Mouse (Mus musculus) E14TG2a.4 (cell line): ENCODE measurements at regions not wholly inside any gene's neighbourhood (a gene's known extent, or its start where the extent isn't known, plus 50 kb on each side); places are given as distances from the start of the nearest gene placed in this dataset.

Source experiments
- H3K27me3 ChIP-seq: 2 replicates; pipeline ENCODE4 v1.6.1; 2014; ENCODE audit warnings: low read length, control low read depth; ENCODE audit not compliant: insufficient read depth
- H3K36me3 ChIP-seq: 2 replicates; pipeline ENCODE4 v1.6.1; 2014; ENCODE audit warnings: low read length, control low read depth; ENCODE audit not compliant: insufficient read depth
- H3K4me1 ChIP-seq: replicated peaks from 2 replicates; pipeline ENCODE4 v1.6.1; 2014; ENCODE audit warnings: low read depth, low read length, control low read depth
- H3K4me3 ChIP-seq: replicated peaks from 2 replicates; pipeline ENCODE4 v1.5.1; 2014; ENCODE audit warnings: mild to moderate bottlenecking, low read length
- H3K9me3 ChIP-seq: 2 replicates; pipeline ENCODE4 v1.6.1; 2014; ENCODE audit warnings: low read length, control low read depth
- CTCF ChIP-seq: conservative IDR thresholded peaks from 2 replicates; pipeline ENCODE4 v1.5.1; 2014; ENCODE audit warnings: low read length
- NANOG ChIP-seq: IDR thresholded peaks from 2 replicates; pipeline ENCODE4 v1.6.1; 2014; ENCODE audit warnings: borderline replicate concordance, low read length, mixed read lengths
- POU5F1 ChIP-seq: IDR thresholded peaks from 2 replicates; pipeline ENCODE4 v1.6.1; 2014; ENCODE audit warnings: low read length, borderline replicate concordance

GRCm38 (mm10) chr12:35313191-35313925 lies 221.5 kb downstream of the Ahr start:
- H3K9me3 ChIP-seq = no peaks in the 10 kb centered on the region
- no peak overlapping the region for H3K4me3 ChIP-seq
- H3K4me1 ChIP-seq = no peaks in the 10 kb centered on the region
- no peaks in the 10 kb centered on the region for H3K27me3 ChIP-seq
- no peaks in the 10 kb centered on the region for H3K36me3 ChIP-seq
- TF ChIP-seq NANOG = no peak
- no peak for TF ChIP-seq POU5F1
- no peak for TF ChIP-seq CTCF

DNA sequence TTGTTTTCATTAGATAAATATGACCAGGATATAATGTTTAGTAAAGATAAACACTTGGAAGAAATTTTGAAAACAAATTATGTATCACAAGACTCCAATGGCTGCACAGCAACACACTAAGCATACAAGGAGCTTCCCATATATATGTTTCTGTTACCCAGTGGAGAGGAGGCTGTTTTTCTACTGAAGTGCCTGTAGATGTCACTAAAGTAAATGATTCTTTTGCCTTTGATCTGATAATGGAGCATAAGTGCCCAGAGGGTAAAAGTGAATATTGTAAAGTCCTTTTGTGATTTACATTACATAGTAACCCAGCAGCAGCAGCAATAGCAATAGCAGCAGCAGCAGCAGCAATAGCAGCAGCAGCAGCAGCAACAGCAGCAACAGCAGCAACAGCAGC lies 226.3 kb downstream of the Ahr start:
- Histone ChIP-seq H3K27me3 (no peaks in the 10 kb centered on the region), H3K9me3 (no peaks in the 10 kb centered on the region), H3K4me1 (no peaks in the 10 kb centered on the region), H3K4me3 (no peak overlapping the region), H3K36me3 (no peaks in the 10 kb centered on the region)
- no peak for TF ChIP-seq NANOG
- 0 out of 2 replicates have a peak, but pooled peaks have one; percentile 22 for TF ChIP-seq CTCF
- no peak for TF ChIP-seq POU5F1

DNA sequence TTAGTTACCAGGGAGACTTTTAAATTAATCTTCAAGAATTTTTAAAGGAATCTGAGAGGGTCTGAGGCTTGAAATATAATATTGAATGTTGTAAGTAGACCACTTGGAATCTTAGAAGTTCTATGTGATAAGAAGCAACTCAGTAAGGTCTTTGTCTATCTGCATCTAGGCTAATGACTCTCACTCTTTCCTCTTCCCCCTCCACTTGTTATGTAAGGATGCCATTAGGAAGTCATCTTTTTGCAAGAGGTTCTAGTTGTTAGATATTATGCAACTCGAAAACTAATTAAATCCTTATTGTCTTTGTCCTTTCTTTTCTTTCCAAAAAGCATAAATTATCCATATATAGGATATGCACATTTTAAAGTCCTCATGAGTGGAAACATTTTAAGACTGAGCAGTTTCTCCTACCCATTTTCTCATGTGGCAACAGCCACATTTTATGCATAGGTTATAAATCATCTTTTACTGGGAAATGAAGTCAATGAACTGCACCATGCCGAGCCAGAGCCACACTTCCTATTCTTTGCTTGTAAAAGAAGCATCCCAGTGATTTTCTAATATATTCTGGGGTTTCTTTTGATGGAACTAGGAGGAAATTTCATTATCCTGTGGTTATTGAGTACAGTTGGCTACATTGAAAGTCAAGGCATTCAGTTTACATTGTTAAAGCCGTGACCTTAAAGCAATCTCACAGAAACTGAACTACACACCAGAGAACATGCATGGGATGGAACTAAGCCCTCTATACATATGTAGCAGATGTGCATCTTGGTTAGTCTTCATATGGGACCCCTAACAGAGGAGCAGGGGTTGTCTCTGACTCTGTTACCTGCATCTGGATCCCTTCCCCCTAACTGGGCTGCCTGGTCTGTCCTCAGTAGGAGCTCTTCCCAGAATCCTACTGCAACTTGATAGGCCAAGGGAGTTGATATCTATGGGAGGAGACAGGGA lies 230.8 kb downstream of the Ahr start:
- Histone ChIP-seq H3K4me3 (no peak overlapping the region), H3K36me3 (no peaks in the 10 kb centered on the region), H3K4me1 (no peaks in the 10 kb centered on the region), H3K27me3 (no peaks in the 10 kb centered on the region), H3K9me3 (no peaks in the 10 kb centered on the region)
- TF ChIP-seq NANOG = no peak
- TF ChIP-seq CTCF = no peak
- no peak for TF ChIP-seq POU5F1

- Histone ChIP-seq H3K4me3 (no peak overlapping the region), H3K4me1 (no peaks in the 10 kb centered on the region), H3K27me3 (no peaks in the 10 kb centered on the region), H3K9me3 (no peaks in the 10 kb centered on the region), H3K36me3 (no peaks in the 10 kb centered on the region)
- TF ChIP-seq POU5F1 (no peak), CTCF (no peak), NANOG (no peak)
These were observed 231.7 kb downstream of the Ahr start for GRCm38 (mm10) chr12:35303188-35303587.

DNA sequence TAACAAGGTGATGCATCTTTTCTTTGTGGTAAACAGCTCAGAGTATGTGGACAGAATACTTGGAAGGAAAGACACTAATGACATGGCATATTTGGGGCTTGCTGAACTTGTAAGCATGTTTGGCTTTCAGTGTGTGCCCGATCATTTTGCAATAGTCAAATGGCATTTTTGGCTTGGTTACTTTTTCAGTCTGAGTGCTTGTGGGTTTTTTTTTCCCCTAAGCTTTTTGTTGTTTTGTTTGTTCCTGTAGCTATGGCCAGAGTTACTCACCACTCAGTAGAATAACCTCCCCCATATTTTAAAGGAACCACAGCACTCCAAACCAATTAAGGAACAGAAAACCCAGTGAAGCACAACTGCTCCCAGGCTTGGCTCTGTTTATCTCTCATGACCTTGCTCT lies 240.2 kb downstream of the Ahr start:
- Histone ChIP-seq H3K36me3 (no peaks in the 10 kb centered on the region), H3K4me1 (no peaks in the 10 kb centered on the region), H3K9me3 (no peaks in the 10 kb centered on the region), H3K27me3 (no peaks in the 10 kb centered on the region), H3K4me3 (no peak overlapping the region)
- TF ChIP-seq NANOG (no peak), CTCF (no peak), POU5F1 (no peak)

DNA sequence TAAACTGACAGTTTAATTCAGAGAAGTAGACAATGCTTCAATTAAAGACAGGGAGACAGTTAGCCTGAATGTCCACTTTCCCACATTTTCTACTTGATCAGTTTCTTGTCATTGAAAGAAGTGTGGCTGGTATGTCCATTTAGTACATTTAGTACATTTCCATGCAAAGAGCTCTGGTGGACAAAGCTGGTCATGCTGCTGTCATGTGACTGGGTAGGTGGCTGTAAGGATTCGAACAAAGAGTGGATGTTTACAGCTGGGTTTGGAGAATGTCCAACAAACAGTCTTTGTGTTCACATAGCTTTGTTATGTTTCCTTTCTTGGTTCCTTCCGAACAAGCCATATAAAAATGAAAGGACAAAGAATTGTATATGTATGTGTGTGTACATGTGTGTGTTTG lies 241.3 kb downstream of the Ahr start:
- Histone ChIP-seq H3K9me3 (no peaks in the 10 kb centered on the region), H3K36me3 (no peaks in the 10 kb centered on the region), H3K4me1 (no peaks in the 10 kb centered on the region), H3K27me3 (no peaks in the 10 kb centered on the region), H3K4me3 (no peak overlapping the region)
- TF ChIP-seq CTCF (no peak), POU5F1 (no peak), NANOG (no peak)

GRCm38 (mm10) chr12:35291941-35292341 lies 242.9 kb downstream of the Ahr start:
- Histone ChIP-seq H3K27me3 (no peaks in the 10 kb centered on the region), H3K36me3 (no peaks in the 10 kb centered on the region), H3K9me3 (no peaks in the 10 kb centered on the region), H3K4me1 (no peaks in the 10 kb centered on the region), H3K4me3 (no peak overlapping the region)
- no peak for TF ChIP-seq CTCF
- TF ChIP-seq NANOG = no peak
- TF ChIP-seq POU5F1 = no peak

DNA sequence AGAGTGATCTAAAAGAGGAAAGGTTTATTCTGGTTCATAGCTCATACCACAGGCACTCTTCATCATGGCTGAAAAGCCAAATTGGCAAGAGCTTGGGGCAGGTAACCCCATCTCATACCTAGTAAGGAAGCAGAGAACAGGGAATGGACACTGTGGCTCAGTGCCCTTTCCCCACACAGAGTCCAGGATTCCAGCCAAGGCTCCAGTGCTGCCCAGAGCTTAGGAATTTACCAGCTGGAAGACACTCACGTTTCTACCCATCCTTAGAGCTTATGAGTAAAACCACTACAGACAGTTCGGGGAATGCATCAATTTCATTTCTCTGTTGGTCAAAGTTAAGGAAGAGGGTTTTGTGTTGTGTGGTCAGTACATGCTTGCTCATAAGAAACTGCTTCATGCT lies 241.0 kb downstream of the Snx13 start:
- Histone ChIP-seq H3K4me1 (no peaks in the 10 kb centered on the region), H3K27me3 (no peaks in the 10 kb centered on the region), H3K4me3 (no peak overlapping the region), H3K36me3 (no peaks in the 10 kb centered on the region), H3K9me3 (no peaks in the 10 kb centered on the region)
- TF ChIP-seq POU5F1 (no peak), NANOG (no peak), CTCF (no peak)
